Mouse (Mus musculus) cerebellum, adult 2 months (tissue): ENCODE measurements around the gene Sema4g.

Experiments
- CTCF ChIP-seq: fragments of 200-500 bp; IDR thresholded peaks from 2 replicates; pipeline ENCODE4 v1.5.1; 2011; ENCODE audit warnings: low read depth, mild to moderate bottlenecking, control low read depth, low read length, moderate library complexity, borderline replicate concordance; ENCODE audit not compliant: insufficient read depth
- POLR2A ChIP-seq: fragments of 200-500 bp; IDR thresholded peaks from 2 replicates; pipeline ENCODE4 v1.6.1; 2011; ENCODE audit warnings: low read length, control low read depth, borderline replicate concordance; ENCODE audit not compliant: insufficient read depth

GRCm38 (mm10) chr19:45036867-45037266, 48.0 kb downstream of the Sema4g start:
- TF ChIP-seq POLR2A (no peak), CTCF (peak; percentile 27; the same call in 1 of the 2 replicates)
